Mouse (Mus musculus): ENCODE results near the gene Fam229a.

GRCm38 (mm10) chr4:129447778-129448563, 43.0 kb upstream of the Fam229a start:
- TF ChIP-seq CTCF (IDR thresholded peaks at IDR 0.05; ENCODE audit: low read depth) (no peak), EP300 (IDR thresholded peaks at IDR 0.05; ENCODE audit: low read depth) (no peak)

Measured in liver, postnatal 0 days (tissue).